Mouse (Mus musculus) layer of hippocampus, adult 11-12 months (tissue): ENCODE data around the gene Klkb1.
"Not testable (repeated sequence)": the region's sequence is repeated elsewhere in the genome, so short reads cannot be mapped to it uniquely, and the experiment has no call there.

Source experiments
- DNase-seq: peaks from one replicate; pipeline ENCODE4 v3.0.0; 2022; ENCODE audit warnings: low spot score

The Klkb1 gene

GRCm38 (mm10) chr8:45294687-45295086 is at the start of gene Klkb1:
Gene Klkb1 (minus strand): TSS chr8:45294859.
- DNase-seq = no peak

- no peak for DNase-seq
These were observed 49.6 kb upstream of the Klkb1 start for GRCm38 (mm10) chr8:45344298-45344697.

- no peak for DNase-seq
These were observed 47.3 kb upstream of the Klkb1 start for GRCm38 (mm10) chr8:45341630-45342628.

GRCm38 (mm10) chr8:45333493-45333892 is 38.8 kb upstream of the Klkb1 start:
- DNase-seq = peak; percentile 17

GRCm38 (mm10) chr8:45332685-45333409 is 38.2 kb upstream of the Klkb1 start, which contains the start of gene Cyp4v3:
Gene Cyp4v3 (minus strand): TSS chr8:45333216.
- peak; percentile 50 for DNase-seq

- DNase-seq = no peak
These were observed 36.2 kb upstream of the Klkb1 start for GRCm38 (mm10) chr8:45330856-45331255.

GRCm38 (mm10) chr8:45329206-45329980 is 34.7 kb upstream of the Klkb1 start:
- no peak for DNase-seq

- DNase-seq = not testable (repeated sequence)
These were observed 32.4 kb upstream of the Klkb1 start for GRCm38 (mm10) chr8:45327076-45327475.

- DNase-seq = no peak
These were observed 29.5 kb upstream of the Klkb1 start for GRCm38 (mm10) chr8:45324151-45324550.

- DNase-seq = no peak
These were observed 26.7 kb upstream of the Klkb1 start for GRCm38 (mm10) chr8:45321365-45321764.

- DNase-seq = no peak
These were observed 26.3 kb upstream of the Klkb1 start for GRCm38 (mm10) chr8:45320930-45321329.

GRCm38 (mm10) chr8:45310967-45311366 is 16.3 kb upstream of the Klkb1 start:
- no peak for DNase-seq

GRCm38 (mm10) chr8:45308366-45308765 is 13.7 kb upstream of the Klkb1 start, which contains the start of gene Gm45753:
Gene Gm45753 (minus strand): TSS chr8:45308466.
- no peak for DNase-seq

GRCm38 (mm10) chr8:45305479-45305878 is 10.8 kb upstream of the Klkb1 start:
- no peak for DNase-seq

GRCm38 (mm10) chr8:45304354-45304753 is 9.7 kb upstream of the Klkb1 start:
- no peak for DNase-seq

- DNase-seq = no peak
These were observed 7.7 kb upstream of the Klkb1 start for GRCm38 (mm10) chr8:45302390-45302789.

GRCm38 (mm10) chr8:45295276-45295675 is 617 bp upstream of the Klkb1 start:
- DNase-seq = no peak

- DNase-seq = peak; percentile 56
These were observed 2.9 kb downstream of the Klkb1 start for GRCm38 (mm10) chr8:45291790-45292189.

GRCm38 (mm10) chr8:45281630-45282029 is 13.0 kb downstream of the Klkb1 start:
- no peak for DNase-seq

GRCm38 (mm10) chr8:45277453-45277852 is 17.2 kb downstream of the Klkb1 start:
- no peak for DNase-seq

GRCm38 (mm10) chr8:45274317-45274716 is 20.3 kb downstream of the Klkb1 start:
- DNase-seq = no peak

- DNase-seq = no peak
These were observed 25.6 kb downstream of the Klkb1 start for GRCm38 (mm10) chr8:45269056-45269455.
